Mouse (Mus musculus) bone marrow macrophage, adult 2 months (primary cell): ENCODE results near the gene Iqce. TPM values are rescaled to one million over a fixed set of nuclear protein-coding genes. Genes with fewer than 3 reads are reported as not detected.

Experiments used
- H3K27ac ChIP-seq: 2 replicates; pipeline ENCODE4 v1.5.1; 2012; ENCODE audit warnings: low read depth, low read length; ENCODE audit not compliant: insufficient read depth
- H3K4me1 ChIP-seq: 2 replicates; pipeline ENCODE4 v1.6.1; 2012; ENCODE audit warnings: low read length; ENCODE audit not compliant: control insufficient read depth, insufficient read depth
- H3K4me3 ChIP-seq: 2 replicates; pipeline ENCODE4 v1.5.1; 2012; ENCODE audit warnings: mild to moderate bottlenecking, low read length, moderate library complexity; ENCODE audit not compliant: insufficient read depth
- CTCF ChIP-seq: IDR thresholded peaks from 2 replicates; pipeline ENCODE4 v1.5.1; 2012; ENCODE audit warnings: low read depth, mild to moderate bottlenecking, low read length, moderate library complexity
- POLR2A ChIP-seq: IDR thresholded peaks from 2 replicates; pipeline ENCODE4 v1.6.1; 2012; ENCODE audit warnings: mild to moderate bottlenecking, low read depth, low read length, borderline replicate concordance
- polyA plus RNA-seq: library from polyadenylated mRNA; stranded (reverse); fragments of >200 nt; gene quantifications from 2 replicates; pipeline ENCODE4 v1.2.4, GENCODE M21; 2012; ENCODE audit not compliant: missing spikeins, insufficient read depth, insufficient read length

Iqce gene
- 28.7 and 38.3 TPM in 2 replicates for polyA plus RNA-seq

DNA sequence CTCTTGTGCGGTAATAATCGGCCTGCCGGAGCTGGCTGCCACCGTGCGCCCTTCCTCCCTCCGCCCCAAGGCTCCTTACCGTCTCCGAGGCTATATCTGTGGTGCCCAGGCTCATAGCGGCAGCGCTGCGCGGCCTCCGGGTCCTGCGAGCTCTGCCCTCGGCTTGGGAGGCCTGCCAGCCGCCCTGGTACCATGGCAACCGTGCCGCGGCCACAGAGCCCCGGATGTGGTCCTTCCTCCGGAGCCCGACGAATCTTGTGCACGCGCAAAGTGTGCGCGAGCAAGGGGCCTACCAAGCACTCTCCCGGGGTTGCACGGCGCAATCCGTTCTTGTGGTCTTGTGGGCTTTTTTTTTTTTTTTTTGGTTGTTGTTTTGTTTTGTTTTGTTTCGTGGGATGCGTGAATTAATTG, at the start of gene Iqce:
TSS of gene Iqce (minus strand) at position 276 of the 411 bp plus-strand sequence.
- Histone ChIP-seq H3K27ac (peak within 1 kb of the TSS; percentile 45), H3K4me1 (peaks cover 16% of the 10 kb centered on the region), H3K4me3 (peak within 1 kb of the TSS; percentile 94)
- no peak for TF ChIP-seq POLR2A
- no peak for TF ChIP-seq CTCF

DNA sequence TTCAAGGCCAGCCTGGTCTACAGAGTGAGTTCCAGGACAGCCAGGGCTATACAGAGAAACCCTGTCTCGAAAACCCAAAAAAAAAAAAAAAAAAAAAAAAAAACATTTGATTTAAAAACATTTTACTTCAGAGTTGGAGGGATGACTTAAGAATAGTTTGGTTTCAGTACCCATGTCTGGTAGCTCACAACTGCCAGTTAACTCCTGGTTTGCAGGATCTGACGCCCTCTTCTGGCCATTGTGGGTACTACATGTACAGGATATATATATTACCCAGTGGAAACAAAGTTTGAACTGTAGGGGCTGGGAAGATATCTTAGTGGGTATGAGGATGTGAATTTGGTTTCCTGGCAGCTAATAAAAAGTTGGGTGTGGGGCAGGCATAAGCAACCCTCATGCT, 48.7 kb upstream of the Iqce start:
- Histone ChIP-seq H3K4me3 (no peak overlapping the region), H3K4me1 (peaks cover 13% of the 10 kb centered on the region), H3K27ac (no peak overlapping the region)
- no peak for TF ChIP-seq CTCF
- TF ChIP-seq POLR2A = no peak

DNA sequence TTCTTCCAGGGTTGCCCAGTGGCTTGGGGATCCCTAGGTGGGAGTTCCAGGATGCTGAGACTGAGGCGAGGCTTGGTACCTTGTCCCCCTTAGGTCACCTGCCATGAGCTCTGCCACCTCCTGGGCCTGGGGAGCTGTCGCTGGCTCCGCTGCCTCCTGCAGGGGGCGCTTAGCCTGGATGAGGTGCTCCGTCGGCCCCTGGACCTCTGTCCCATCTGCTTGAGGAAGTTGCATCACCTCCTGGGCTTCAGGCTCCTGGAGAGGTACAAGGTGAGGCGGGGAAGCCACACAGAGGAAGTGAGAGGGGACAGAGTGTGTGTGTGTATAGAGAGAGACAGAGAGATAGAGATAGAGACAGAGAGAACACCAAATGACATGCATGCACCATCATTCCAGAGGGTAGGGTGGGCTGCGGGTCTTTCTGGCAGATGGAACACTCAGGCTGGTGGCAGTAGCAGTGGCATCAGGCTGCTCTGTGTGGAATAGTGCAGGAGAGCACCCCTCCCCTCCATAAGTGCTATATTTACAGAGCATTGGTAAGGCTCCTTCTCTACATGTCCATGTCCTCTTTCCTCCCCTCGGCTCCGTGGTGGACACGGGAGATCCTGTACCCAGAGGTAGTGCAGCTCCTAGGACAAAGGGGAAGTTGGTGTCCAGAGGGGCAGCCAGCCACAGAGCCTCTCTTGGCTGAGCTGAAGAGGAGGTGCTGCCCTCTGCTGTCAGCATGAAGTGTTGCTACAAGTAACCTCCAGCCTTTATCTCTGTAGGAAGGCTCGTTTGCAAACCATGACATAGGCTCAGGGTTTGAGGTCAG, 47.1 kb upstream of the Iqce start:
- H3K27ac ChIP-seq = no peak overlapping the region
- TF ChIP-seq CTCF = peak; percentile 31
- TF ChIP-seq POLR2A = no peak
- H3K4me1 ChIP-seq = peaks cover 13% of the 10 kb centered on the region
- H3K4me3 ChIP-seq = peak overlapping the region; percentile 22; the same call in 1 of the 2 replicates

DNA sequence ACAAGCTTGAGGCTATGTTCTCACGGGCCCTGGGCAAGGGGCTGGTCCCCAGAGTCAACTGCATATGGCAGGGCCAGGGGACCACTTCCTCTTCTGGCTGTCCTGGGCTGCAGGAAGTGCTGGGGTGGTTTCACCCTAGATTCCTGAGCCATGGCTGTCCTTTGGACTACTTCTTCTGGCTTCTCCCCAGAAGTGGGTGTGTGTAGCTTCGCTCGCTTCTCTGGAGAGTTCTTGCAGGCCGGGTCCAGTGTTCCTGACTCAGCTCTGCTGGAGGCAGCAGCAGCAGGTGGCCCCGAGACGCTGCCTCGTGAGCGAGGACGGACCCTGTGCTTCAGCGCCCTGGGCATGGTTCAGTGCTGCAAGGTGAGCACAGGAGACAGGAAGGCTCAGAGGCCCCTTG, 46.2 kb upstream of the Iqce start:
- H3K4me1 ChIP-seq = peaks cover 13% of the 10 kb centered on the region
- no peak overlapping the region for H3K4me3 ChIP-seq
- TF ChIP-seq CTCF (no peak), POLR2A (no peak)
- H3K27ac ChIP-seq = peak overlapping the region; percentile 39; the same call in 1 of the 2 replicates

DNA sequence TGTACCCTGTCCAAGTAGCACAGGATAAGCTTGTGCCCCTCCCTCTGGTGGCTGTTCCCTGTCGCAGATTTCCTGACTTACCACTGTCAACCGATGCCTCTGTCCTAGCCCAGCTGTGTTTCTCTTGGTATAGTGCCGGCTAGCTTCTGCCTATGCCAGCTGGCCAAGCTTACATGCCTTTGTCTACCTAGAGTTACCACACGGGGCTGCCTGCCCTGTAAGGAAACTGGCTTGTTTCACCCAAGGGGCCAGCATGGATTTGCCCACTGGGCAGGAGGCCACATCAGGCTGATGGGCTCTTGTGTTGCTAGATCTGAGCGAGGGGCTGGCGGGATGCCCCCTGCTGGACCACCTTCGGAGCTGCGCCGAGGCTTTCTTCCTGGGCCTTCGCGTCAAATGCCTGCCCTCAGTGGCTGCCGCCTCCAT, 41.5 kb upstream of the Iqce start:
- Histone ChIP-seq H3K27ac (no peak overlapping the region), H3K4me3 (no peak overlapping the region), H3K4me1 (peaks cover 13% of the 10 kb centered on the region)
- TF ChIP-seq POLR2A = no peak
- TF ChIP-seq CTCF = no peak

DNA sequence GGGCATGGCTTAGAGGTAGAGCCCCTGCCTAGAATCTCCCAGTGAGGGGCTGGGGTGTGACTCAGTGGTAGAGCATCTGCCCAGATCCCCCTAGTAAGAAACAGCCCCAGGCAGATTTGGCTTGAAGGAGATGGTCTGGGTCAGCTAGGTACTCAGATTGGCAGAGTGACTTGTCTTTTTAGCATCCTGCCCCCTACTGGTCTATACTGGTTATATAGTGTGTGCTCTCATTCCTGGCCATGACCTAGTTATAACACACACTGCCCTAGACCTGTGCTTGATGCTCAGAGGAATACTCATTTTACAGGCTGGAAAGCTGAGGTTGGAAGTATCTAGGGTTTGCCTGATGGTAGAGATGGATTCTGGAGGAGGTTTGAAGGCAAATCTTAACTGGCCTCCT, 39.7 kb upstream of the Iqce start:
- Histone ChIP-seq H3K4me1 (peaks cover 25% of the 10 kb centered on the region), H3K4me3 (no peak overlapping the region), H3K27ac (no peak overlapping the region)
- TF ChIP-seq CTCF (no peak), POLR2A (no peak)

DNA sequence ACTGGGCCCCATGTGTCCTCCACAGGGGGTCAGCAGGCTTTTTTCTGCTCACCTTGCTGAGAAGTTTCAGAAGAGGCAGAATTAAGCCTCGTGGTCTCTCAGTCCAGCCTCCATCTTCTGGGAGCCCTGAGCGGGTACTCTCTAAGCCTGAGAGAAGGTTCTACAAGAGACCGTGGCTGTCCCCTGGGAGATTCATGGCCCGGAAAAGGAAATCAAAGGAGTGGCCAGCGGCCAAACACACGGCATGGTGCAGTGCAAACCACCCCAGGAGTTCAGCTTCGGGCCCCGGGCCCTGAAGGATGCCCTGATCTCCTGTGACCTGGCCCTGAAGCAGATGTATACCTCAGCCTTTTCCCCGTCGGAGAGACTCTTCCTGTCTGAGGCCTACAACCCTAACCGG, 38.9 kb upstream of the Iqce start:
- peaks cover 30% of the 10 kb centered on the region for H3K4me1 ChIP-seq
- H3K27ac ChIP-seq = no peak overlapping the region
- TF ChIP-seq POLR2A = no peak
- TF ChIP-seq CTCF = no peak
- H3K4me3 ChIP-seq = no peak overlapping the region

DNA sequence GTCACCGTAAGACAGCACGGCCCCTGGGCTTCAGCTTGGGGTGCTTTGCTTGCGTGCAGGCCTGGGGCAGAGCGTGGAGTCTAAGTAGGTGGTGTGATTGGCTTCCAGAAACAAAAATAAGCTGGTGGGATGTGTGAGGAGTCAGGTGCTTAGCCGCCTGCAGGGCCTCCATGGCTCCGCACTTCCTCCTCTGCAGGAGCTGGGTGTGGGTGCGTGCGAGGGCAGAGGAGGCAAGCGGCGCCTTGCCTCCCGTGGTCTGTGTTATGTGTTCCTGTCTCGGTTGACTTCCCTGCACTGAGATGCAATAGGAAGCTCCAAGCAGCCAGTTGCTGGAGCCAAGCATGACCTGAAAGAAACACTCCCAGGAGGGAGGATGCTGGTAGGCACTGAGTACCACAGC, 37.6 kb upstream of the Iqce start:
- Histone ChIP-seq H3K27ac (peak overlapping the region; percentile 61), H3K4me1 (peaks cover 32% of the 10 kb centered on the region), H3K4me3 (no peak overlapping the region)
- no peak for TF ChIP-seq POLR2A
- no peak for TF ChIP-seq CTCF

DNA sequence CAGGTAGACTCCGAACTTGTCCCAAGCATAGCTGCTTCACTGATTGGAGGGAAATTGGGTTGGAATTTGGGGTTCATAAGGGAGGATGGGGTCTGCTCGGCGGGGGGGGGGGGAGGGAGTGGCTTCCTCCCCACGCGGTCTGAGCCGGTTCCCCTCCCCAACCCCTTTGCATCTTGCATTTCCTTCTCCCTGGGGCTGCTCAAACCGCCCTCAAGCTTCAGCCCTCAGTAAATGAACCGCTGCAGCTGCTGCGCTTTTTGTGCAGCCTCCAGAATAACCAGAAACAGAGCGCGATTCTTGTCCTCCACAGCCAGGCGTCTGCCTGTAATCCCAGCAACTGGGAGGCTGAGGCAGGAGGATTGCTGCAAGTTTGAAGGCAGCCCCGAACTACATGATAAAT, 34.0 kb upstream of the Iqce start:
- H3K4me1 ChIP-seq = peaks cover 54% of the 10 kb centered on the region
- H3K27ac ChIP-seq = peak overlapping the region; percentile 55; the same call in 1 of the 2 replicates

DNA sequence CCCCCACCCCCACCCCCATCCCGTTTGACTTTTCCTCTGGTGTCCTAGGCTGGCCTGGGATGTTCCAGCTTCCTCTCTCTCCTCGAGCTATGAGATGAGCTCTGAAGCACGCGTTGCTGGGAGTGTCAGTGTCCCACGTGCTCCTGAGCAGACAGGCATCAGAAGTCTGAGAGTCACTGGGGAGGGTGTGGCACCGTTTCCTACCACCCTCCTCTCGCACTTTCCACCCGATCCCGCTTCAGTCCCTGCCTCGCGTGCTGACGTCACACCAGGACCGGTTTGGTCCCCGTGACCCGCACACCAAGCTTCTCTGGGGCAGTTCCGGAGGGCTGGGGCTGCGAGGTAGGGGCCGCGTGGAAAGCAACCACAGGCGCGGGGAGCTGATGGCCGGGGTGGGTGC, 33.1 kb upstream of the Iqce start:
- H3K4me1 ChIP-seq = peaks cover 55% of the 10 kb centered on the region
- H3K27ac ChIP-seq = peak overlapping the region; percentile 55
- TF ChIP-seq POLR2A = no peak
- TF ChIP-seq CTCF = no peak
- peak overlapping the region; percentile 84 for H3K4me3 ChIP-seq

More for the DNA sequence above, 34.0 kb upstream of the Iqce start:
- H3K4me3 ChIP-seq = peak overlapping the region; percentile 84
- no peak for TF ChIP-seq CTCF
- TF ChIP-seq POLR2A = no peak
